Mouse (Mus musculus) heart, embryonic 16.5 days (tissue): ENCODE measurements at regions not wholly inside any gene's neighbourhood (a gene's known extent, or its start where the extent isn't known, plus 50 kb on each side); places are given as distances from the start of the nearest gene placed in this dataset.

Experiments used
- ATAC-seq: fragments of 200-750 bp; cut with Nextera tagmentation; replicated peaks from 2 replicates; pipeline ENCODE4 v1.8.0; 2017; ENCODE audit warnings: moderate number of reproducible peaks; ENCODE audit not compliant: insufficient read depth, low FRiP score; ENCODE audit errors: extremely low read depth
- H3K27ac ChIP-seq: fragments of 300-500 bp; sonication (generic); 2 replicates; pipeline ENCODE4 v1.5.1; 2014; ENCODE audit warnings: mild to moderate bottlenecking, low read length, control low read depth, moderate library complexity
- H3K27me3 ChIP-seq: fragments of 300-500 bp; sonication (generic); 2 replicates; pipeline ENCODE4 v1.6.1; 2014; ENCODE audit warnings: low read length, mixed read lengths; ENCODE audit not compliant: control insufficient read depth, insufficient read depth
- H3K36me3 ChIP-seq: fragments of 300-500 bp; sonication (generic); 2 replicates; pipeline ENCODE4 v1.6.1; 2014; ENCODE audit not compliant: control insufficient read depth, insufficient read depth
- H3K4me1 ChIP-seq: fragments of 300-500 bp; sonication (generic); 2 replicates; pipeline ENCODE4 v1.6.1; 2014; ENCODE audit warnings: low read length, mixed read lengths; ENCODE audit not compliant: control insufficient read depth, insufficient read depth
- H3K4me2 ChIP-seq: fragments of 300-500 bp; sonication (generic); 2 replicates; pipeline ENCODE4 v1.6.1; 2014; ENCODE audit warnings: low read depth, mild to moderate bottlenecking, control low read depth, low read length
- H3K4me3 ChIP-seq: fragments of 300-500 bp; sonication (generic); 2 replicates; pipeline ENCODE4 v1.5.1; 2014; ENCODE audit warnings: mild to moderate bottlenecking, control low read depth, low read length
- H3K9ac ChIP-seq: fragments of 300-500 bp; sonication (generic); 2 replicates; pipeline ENCODE4 v1.6.1; 2014; ENCODE audit warnings: low read length, control low read depth
- H3K9me3 ChIP-seq: fragments of 300-500 bp; sonication (generic); replicated peaks from 2 replicates; pipeline ENCODE4 v1.6.1; 2016; ENCODE audit warnings: low read length; ENCODE audit not compliant: control insufficient read depth
- WGBS: fragments of 180-500 bp; shearing (Covaris S2); extraction: QIAGEN DNeasy Blood & Tissue Kit; methylation state at CpG from one replicate; pipeline ENCODE4 v1.1.7; 2014; 5-methylcytosine and 5-hydroxymethylcytosine counted together

DNA sequence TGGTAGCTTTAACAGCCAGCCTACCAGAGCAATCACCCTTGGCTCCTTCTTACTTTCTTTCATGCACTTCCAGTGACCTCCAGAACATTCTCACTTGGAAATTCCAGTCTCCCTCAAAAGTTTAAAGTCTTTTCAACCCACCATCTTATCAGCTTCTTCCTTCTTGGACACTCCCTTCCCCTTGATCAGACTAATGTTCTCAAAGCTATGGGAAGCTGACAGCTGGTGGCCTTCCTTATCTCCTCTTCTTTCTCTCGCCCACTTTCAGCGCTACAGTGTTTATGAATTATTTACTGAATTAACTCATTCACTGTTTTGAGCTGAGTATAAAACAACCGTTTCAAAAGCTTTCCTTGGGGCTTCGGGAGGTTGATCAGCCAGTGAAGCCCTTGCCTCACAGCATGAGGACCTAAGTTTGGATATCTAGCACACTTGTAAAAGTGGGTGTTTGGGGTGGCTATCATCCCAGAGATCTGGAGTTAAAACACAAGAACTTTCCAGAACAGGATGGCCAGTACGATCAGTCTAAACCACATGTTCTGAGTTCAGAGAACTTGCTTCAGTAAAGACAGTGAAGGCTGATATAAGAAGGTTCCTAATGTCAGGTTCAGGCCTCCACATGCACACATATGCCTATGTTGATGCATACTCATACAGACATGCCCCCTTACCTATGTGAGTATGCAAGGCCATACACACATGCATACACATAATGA, 59.7 kb upstream of the Ikzf2 start:
- Histone ChIP-seq H3K36me3 (no peaks in the 10 kb centered on the region), H3K4me3 (no peak overlapping the region), H3K4me2 (no peak overlapping the region), H3K27ac (no peak overlapping the region), H3K9ac (no peak overlapping the region), H3K9me3 (no peaks in the 10 kb centered on the region), H3K4me1 (no peaks in the 10 kb centered on the region), H3K27me3 (no peaks in the 10 kb centered on the region)
- WGBS = 59% methylated on average over 5 of the region's 5 CpGs
- no peak for ATAC-seq

DNA sequence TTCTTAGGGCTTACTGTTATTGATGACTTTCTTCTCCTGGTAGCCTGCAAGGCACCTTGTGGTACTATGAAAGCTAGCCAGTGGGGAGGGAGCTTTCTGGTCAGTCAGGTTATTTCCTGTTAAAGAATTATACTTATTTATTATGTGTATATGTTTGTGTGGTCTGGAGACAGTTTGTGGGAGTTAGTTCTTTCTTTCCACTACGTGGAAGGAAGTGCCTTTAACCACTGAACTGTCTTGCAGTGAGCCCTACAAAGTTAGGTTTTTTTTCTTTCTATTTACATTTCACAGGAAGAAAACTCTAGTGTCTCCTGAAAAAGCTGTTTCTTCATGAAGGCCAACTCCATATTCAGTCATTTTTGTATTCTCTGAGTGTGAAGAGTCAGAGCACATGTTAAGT, 65.7 kb upstream of the Ikzf2 start:
- ATAC-seq = no peak
- H3K9me3 ChIP-seq = 0 out of 2 replicates have a peak, but pooled peaks cover 2% of the 10 kb centered on the region
- H3K36me3 ChIP-seq = no peaks in the 10 kb centered on the region
- no peak overlapping the region for H3K4me3 ChIP-seq
- H3K9ac ChIP-seq = no peak overlapping the region
- H3K27ac ChIP-seq = no peak overlapping the region
- H3K27me3 ChIP-seq = no peaks in the 10 kb centered on the region
- 75% methylated on average over 1 of the region's 1 CpGs for WGBS
- no peak overlapping the region for H3K4me2 ChIP-seq
- no peaks in the 10 kb centered on the region for H3K4me1 ChIP-seq

DNA sequence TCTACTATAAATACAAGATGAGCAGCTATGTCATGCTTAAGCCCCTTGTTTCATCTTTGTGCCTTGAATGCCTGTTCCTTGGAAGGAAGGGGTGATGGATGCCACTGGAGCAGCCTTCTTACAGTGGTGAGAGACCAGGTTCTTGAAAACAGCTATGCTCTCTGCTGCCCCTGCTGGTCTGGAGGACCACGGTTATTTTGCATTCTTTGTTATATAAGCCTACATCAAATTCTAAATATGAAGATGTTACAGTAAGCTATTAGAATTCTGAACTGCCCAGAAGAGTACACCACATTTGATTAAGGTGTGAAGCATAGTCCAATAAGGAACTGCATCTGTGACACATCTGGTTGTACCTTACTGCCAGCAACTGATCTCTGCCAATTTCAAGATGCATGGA, 69.1 kb upstream of the Spag16 start:
- Histone ChIP-seq H3K9ac (no peak overlapping the region), H3K4me2 (no peak overlapping the region), H3K27ac (no peak overlapping the region), H3K27me3 (no peaks in the 10 kb centered on the region), H3K9me3 (0 out of 2 replicates have a peak, but pooled peaks cover 2% of the 10 kb centered on the region), H3K4me3 (no peak overlapping the region), H3K36me3 (no peaks in the 10 kb centered on the region), H3K4me1 (no peaks in the 10 kb centered on the region)
- WGBS = 93% methylated on average over 1 of the region's 1 CpGs
- ATAC-seq = no peak

DNA sequence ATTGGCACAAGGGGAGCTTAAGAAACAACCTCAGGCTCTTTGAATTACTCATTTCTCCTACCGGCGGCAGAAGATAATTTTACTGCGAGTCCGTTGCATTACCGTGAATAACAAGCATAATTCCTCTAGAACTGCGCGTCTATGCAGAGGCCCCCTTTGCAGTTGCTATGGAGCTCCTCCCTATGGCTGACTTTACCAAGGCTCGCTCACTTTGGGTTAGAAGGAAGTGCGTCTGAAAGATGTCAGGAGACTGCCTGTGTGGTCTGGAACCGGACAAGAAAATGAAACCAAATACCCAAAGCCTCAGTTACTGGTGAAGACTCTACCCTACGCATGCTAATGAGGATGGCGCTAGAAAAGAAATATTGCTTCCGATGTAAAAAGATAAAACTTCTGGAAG, 67.2 kb upstream of the Spag16 start:
- Histone ChIP-seq H3K4me2 (peak overlapping the region; percentile 29; the same call in 1 of the 2 replicates), H3K9me3 (0 out of 2 replicates have a peak, but pooled peaks cover 2% of the 10 kb centered on the region), H3K4me1 (no peaks in the 10 kb centered on the region), H3K4me3 (no peak overlapping the region), H3K36me3 (no peaks in the 10 kb centered on the region), H3K27ac (no peak overlapping the region), H3K27me3 (no peaks in the 10 kb centered on the region), H3K9ac (no peak overlapping the region)
- ATAC-seq = no peak
- WGBS = 61% methylated on average over 13 of the region's 13 CpGs

DNA sequence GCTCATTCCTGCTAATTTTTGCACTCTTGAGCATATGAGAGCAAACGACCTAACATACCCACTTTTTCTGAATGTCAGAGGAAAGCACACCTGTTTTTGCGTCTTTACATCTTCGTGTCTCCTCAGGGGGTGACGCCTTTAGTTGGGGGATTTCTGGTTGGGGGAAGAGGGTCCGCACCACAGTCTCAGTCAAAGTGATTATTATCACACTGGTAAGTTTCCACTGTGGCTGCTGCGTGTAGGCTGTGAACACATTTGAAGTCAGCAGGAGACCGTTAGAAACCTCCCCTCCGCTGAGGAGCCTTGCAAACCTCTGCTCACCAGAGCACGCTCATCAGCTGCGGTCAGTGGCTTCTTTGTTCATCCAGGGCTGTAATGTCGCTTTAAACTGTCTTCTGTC, 58.1 kb upstream of the Spag16 start:
- ATAC-seq = peak; percentile 85
- no peaks in the 10 kb centered on the region for H3K9me3 ChIP-seq

DNA sequence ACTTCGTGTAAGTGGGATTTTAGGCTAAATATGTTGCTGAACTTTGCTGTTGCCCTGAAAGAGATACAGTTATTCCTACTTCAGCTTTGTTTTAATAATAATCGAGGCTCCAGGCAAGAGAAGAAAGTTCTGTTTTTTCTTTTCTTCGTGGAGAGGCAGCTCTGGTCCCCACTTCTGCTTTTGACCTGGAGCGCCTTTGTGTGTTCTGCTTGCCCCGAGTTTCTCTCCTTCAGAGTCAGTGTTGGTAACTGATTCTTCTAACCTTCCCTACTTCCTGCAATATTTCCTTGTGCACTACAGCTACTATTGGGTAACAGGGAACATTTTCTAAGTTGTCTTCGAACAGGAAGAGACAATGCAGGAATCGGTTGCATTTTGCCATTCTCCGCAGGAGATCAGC, 56.6 kb upstream of the Spag16 start:
- WGBS = 84% methylated on average over 8 of the region's 8 CpGs
- no peak overlapping the region for H3K27ac ChIP-seq

More for the DNA sequence above, 58.1 kb upstream of the Spag16 start:
- Histone ChIP-seq H3K36me3 (no peaks in the 10 kb centered on the region), H3K27me3 (no peaks in the 10 kb centered on the region), H3K27ac (peak overlapping the region; percentile 23; the same call in 1 of the 2 replicates), H3K9ac (no peak overlapping the region), H3K4me3 (no peak overlapping the region), H3K4me2 (no peak overlapping the region), H3K4me1 (no peaks in the 10 kb centered on the region)
- 58% methylated on average over 11 of the region's 11 CpGs for WGBS

DNA sequence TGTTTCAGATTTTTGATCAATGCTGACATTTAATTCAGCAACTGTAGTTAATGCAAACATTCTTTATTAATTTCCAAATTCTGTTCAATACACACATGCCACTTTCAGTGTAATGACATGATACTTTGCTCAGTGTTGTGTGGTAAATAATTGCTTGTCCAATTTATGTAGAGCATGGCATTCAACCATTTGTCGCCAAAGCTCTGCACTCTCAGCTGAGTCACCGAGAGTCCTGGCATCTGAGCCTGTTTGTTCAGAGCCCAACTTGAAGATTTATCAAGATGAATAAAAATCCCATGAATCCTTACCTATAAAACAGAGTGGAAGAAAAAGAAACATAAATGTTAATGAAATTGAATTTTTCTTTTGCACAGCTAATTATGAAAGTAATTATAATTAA, 55.3 kb upstream of the Spag16 start:
- 83% methylated on average over 2 of the region's 2 CpGs for WGBS
- H3K36me3 ChIP-seq = no peaks in the 10 kb centered on the region
- no peak overlapping the region for H3K4me2 ChIP-seq
- no peaks in the 10 kb centered on the region for H3K9me3 ChIP-seq
- H3K9ac ChIP-seq = no peak overlapping the region
- ATAC-seq = no peak
- no peak overlapping the region for H3K4me3 ChIP-seq
- H3K4me1 ChIP-seq = no peaks in the 10 kb centered on the region
- no peak overlapping the region for H3K27ac ChIP-seq
- no peaks in the 10 kb centered on the region for H3K27me3 ChIP-seq

More for the DNA sequence above, 56.6 kb upstream of the Spag16 start:
- H3K9ac ChIP-seq = no peak overlapping the region
- ATAC-seq = no peak
- H3K4me1 ChIP-seq = no peaks in the 10 kb centered on the region
- no peaks in the 10 kb centered on the region for H3K36me3 ChIP-seq
- no peak overlapping the region for H3K4me2 ChIP-seq
- no peak overlapping the region for H3K4me3 ChIP-seq
- H3K9me3 ChIP-seq = no peaks in the 10 kb centered on the region
- no peaks in the 10 kb centered on the region for H3K27me3 ChIP-seq

DNA sequence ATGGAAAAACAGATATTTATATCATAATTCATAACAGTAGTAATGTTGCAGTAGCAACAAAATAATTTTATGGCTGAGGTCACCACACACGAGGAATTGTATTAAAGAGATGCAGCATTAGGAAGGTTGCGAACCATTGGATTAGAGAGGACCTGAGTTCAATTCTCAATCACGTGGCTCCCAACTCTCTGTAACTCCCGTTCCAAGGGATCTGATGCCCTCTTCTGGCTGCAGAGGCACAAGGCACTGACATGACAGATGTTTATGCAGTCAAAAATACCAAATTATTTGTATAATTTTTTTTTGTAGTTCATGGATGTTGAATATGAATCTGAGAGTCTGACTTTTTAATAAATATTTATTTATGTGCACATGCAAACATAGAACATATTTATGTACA, 51.2 kb upstream of the Spag16 start:
- H3K9me3 ChIP-seq = no peaks in the 10 kb centered on the region
- no peaks in the 10 kb centered on the region for H3K27me3 ChIP-seq
- H3K4me1 ChIP-seq = no peaks in the 10 kb centered on the region
- no peak overlapping the region for H3K4me2 ChIP-seq
- H3K27ac ChIP-seq = no peak overlapping the region
- no peak overlapping the region for H3K4me3 ChIP-seq
- no peak for ATAC-seq
- WGBS = 59% methylated on average over 4 of the region's 4 CpGs
- H3K9ac ChIP-seq = no peak overlapping the region
- no peaks in the 10 kb centered on the region for H3K36me3 ChIP-seq
